Mouse (Mus musculus) heart, postnatal 0 days (tissue): Measurements from ENCODE around the gene Creg2. TPM values are rescaled to one million over a fixed set of nuclear protein-coding genes. Genes with fewer than 3 reads are reported as not detected.
"Not testable (repeated sequence)": the region's sequence is repeated elsewhere in the genome, so short reads cannot be mapped to it uniquely, and the experiment has no call there.

Experiments used
- ATAC-seq: fragments of 200-750 bp; cut with Nextera tagmentation; 2 replicates; pipeline ENCODE4 v1.8.0; 2017; ENCODE audit warnings: low read depth, moderate number of reproducible peaks, moderate library complexity; ENCODE audit not compliant: insufficient read depth
- DNase-seq: peaks from one replicate; pipeline ENCODE4 v3.0.0-alpha.2; 2016; ENCODE audit warnings: low spot score
- H3K27ac ChIP-seq: fragments of 300-500 bp; sonication (generic); 2 replicates; pipeline ENCODE4 v1.5.1; 2014; ENCODE audit warnings: low read depth, mild to moderate bottlenecking
- H3K27me3 ChIP-seq: fragments of 300-500 bp; sonication (generic); 2 replicates; pipeline ENCODE4 v1.6.1; 2014; ENCODE audit warnings: low read length, mixed read lengths; ENCODE audit not compliant: control insufficient read depth, insufficient read depth
- H3K36me3 ChIP-seq: fragments of 300-500 bp; sonication (generic); replicated peaks from 2 replicates; pipeline ENCODE4 v1.6.1; 2014; ENCODE audit warnings: low read length, mixed read lengths; ENCODE audit not compliant: control insufficient read depth, insufficient read depth
- H3K4me1 ChIP-seq: fragments of 300-500 bp; sonication (generic); 2 replicates; pipeline ENCODE4 v1.6.1; 2014; ENCODE audit warnings: antibody characterized with exemption; ENCODE audit not compliant: control insufficient read depth, insufficient read depth
- H3K4me2 ChIP-seq: fragments of 300-500 bp; sonication (generic); 2 replicates; pipeline ENCODE4 v1.6.1; 2014; ENCODE audit warnings: low read depth, mild to moderate bottlenecking, low read length, moderate library complexity
- H3K4me3 ChIP-seq: fragments of 300-500 bp; sonication (generic); 2 replicates; pipeline ENCODE4 v1.5.1; 2014; ENCODE audit warnings: low read depth, low read length
- H3K9ac ChIP-seq: fragments of 300-500 bp; sonication (generic); replicated peaks from 2 replicates; pipeline ENCODE4 v1.6.1; 2014; ENCODE audit warnings: low read depth, low read length, mixed read lengths
- H3K9me3 ChIP-seq: fragments of 300-500 bp; sonication (generic); replicated peaks from 2 replicates; pipeline ENCODE4 v1.6.1; 2016; ENCODE audit warnings: low read length; ENCODE audit not compliant: control insufficient read depth
- CTCF ChIP-seq: IDR thresholded peaks from 2 replicates; pipeline ENCODE4 v1.5.1; 2016; ENCODE audit warnings: antibody characterized with exemption, control low read depth, low read depth
- EP300 ChIP-seq: IDR thresholded peaks from 2 replicates; pipeline ENCODE4 v1.6.1; 2016; ENCODE audit warnings: antibody characterized with exemption, low read depth
- WGBS: fragments of 180-500 bp; shearing (Covaris S2); extraction: QIAGEN DNeasy Blood & Tissue Kit; methylation state at CpG from one replicate; pipeline ENCODE4 v1.1.7; 2014; 5-methylcytosine and 5-hydroxymethylcytosine counted together
- polyA plus RNA-seq: library from polyadenylated mRNA; unstranded; fragments of >200 nt; fragmentation: Nextera tagmentation; extraction: Ambion mirVana; gene quantifications from 2 replicates; pipeline ENCODE4 v1.2.1, GENCODE M21; 2015
- total RNA-seq: library from RNA; depleted of rRNA; stranded (reverse); fragments of >200 nt; gene quantifications from 2 replicates; pipeline ENCODE4 v1.2.3, GENCODE M21; 2014; ENCODE audit warnings: low replicate concordance

Creg2 gene
- total and polyA plus RNA-seq, 2 experiments from 2014 or later = 0.03 TPM; not detected in 1

DNA sequence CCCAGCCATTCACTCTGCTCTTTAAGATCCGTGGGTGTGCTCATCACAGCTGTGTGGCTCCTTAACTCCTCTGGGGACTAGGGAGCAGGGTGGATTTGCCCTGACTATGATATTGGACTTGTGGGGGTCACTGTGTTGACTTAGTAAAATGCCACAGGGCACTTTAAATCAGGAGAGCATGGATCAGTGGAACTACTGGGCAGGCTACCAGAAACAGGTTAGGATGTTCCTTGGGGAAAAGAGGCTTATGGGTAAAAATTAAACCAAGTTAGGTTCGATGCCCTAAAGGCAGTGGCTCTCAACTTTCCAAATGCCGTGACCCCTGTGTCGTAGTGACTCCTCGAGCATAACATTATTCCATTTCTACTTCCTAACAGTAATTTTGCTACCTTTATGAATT is 38.8 kb downstream of the Creg2 start:
- DNase-seq (no peak), ATAC-seq (no peak)
- no peaks in the 10 kb centered on the region for H3K9me3 ChIP-seq
- H3K36me3 ChIP-seq = no peaks in the 10 kb centered on the region
- H3K9ac ChIP-seq = no peak overlapping the region
- no peak overlapping the region for H3K4me2 ChIP-seq
- peaks cover 12% of the 10 kb centered on the region; the same call in 1 of the 2 replicates for H3K4me1 ChIP-seq
- 81% methylated on average over 5 of the region's 5 CpGs for WGBS
- no peaks in the 10 kb centered on the region for H3K27me3 ChIP-seq
- no peak overlapping the region for H3K27ac ChIP-seq
- H3K4me3 ChIP-seq = no peak overlapping the region
- TF ChIP-seq CTCF (no peak), EP300 (no peak)

DNA sequence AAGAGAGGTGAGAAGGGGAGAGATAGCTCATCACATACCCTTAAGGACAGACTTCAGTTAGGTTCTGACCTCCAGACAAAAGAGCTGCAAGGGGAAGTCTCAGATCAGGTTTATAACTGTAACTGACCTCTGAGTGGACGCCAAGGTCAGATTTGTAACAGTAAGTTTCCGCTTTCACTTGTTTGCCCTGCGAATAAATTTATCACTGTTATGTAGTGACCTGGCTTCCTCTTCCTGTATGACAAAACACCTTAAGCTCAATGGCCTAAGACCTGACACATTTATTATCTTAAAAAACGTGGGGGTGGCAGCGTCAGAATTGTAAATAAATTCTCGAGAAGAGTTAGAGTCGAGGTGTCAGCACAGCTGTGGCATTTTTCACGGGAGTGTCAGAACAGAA is 42.7 kb downstream of the Creg2 start:
- WGBS = 40% methylated on average over 8 of the region's 8 CpGs
- no peak for DNase-seq
- H3K4me2 ChIP-seq = no peak overlapping the region
- H3K9ac ChIP-seq = no peak overlapping the region; the same call in 1 of the 2 replicates
- TF ChIP-seq CTCF = no peak
- TF ChIP-seq EP300 = no peak
- peaks cover 20% of the 10 kb centered on the region; the same call in 1 of the 2 replicates for H3K4me1 ChIP-seq
- no peak overlapping the region for H3K27ac ChIP-seq
- no peaks in the 10 kb centered on the region for H3K27me3 ChIP-seq
- no peaks in the 10 kb centered on the region for H3K9me3 ChIP-seq
- ATAC-seq = no peak
- H3K36me3 ChIP-seq = no peaks in the 10 kb centered on the region
- no peak overlapping the region for H3K4me3 ChIP-seq

DNA sequence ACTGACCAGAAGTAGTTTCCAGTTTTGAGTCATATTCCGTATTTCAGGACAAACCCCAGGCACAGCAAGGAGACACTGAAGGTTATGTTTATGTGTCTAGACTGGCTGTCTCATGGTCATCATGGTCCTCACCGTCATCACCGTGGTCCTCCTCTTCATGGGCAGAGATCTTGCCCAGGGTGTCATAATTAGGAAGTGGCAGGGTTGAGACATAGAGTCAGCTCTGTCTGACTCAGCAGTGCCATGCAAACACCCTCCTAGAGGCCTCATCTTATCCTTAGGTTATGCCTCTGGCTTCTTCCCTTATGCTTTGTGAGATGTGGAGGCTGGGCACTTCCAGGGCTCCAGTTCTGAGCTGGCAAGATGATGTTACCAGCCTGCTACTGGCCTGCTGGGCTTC is 48.8 kb downstream of the Creg2 start:
- Histone ChIP-seq H3K9me3 (no peaks in the 10 kb centered on the region), H3K4me1 (0 out of 2 replicates have a peak, but pooled peaks cover 8% of the 10 kb centered on the region), H3K9ac (no peak overlapping the region), H3K27ac (no peak overlapping the region), H3K27me3 (no peaks in the 10 kb centered on the region), H3K4me2 (no peak overlapping the region), H3K36me3 (no peaks in the 10 kb centered on the region), H3K4me3 (no peak overlapping the region)
- 92% methylated on average over 3 of the region's 3 CpGs for WGBS
- TF ChIP-seq CTCF (no peak), EP300 (no peak)
- DNase-seq (no peak), ATAC-seq (no peak)

DNA sequence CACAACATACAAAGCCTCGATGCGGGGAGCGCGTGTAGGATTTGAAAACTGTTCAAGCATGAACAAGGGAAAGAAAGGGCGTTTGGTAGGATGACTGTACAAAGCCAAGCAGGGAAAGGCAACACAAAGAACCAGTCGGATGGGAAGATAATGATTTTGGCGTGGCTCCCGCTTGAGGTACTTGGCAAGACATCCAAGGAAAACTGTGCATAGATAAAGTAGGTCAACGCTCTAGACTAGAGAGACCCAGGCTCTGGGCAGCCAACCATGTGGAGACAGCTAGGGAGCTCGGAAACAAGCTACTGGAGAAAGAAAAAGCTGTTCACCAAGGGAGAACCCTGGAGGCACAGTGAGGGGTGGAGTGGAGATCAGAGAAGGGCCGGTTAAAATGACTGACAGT is 52.5 kb downstream of the Creg2 start:
- DNase-seq = no peak
- TF ChIP-seq EP300 (no peak), CTCF (no peak)
- Histone ChIP-seq H3K4me2 (no peak overlapping the region), H3K27me3 (no peaks in the 10 kb centered on the region), H3K4me3 (no peak overlapping the region), H3K4me1 (no peaks in the 10 kb centered on the region), H3K9me3 (no peaks in the 10 kb centered on the region), H3K9ac (no peak overlapping the region), H3K27ac (no peak overlapping the region), H3K36me3 (no peaks in the 10 kb centered on the region)
- ATAC-seq = no peak
- 52% methylated on average over 11 of the region's 11 CpGs for WGBS

GRCm38 (mm10) chr1:39597135-39597534 is 54.1 kb downstream of the Creg2 start:
- 94% methylated on average over 9 of the region's 9 CpGs for WGBS
- not testable (repeated sequence) for H3K9me3 ChIP-seq, H3K4me1 ChIP-seq, H3K4me2 ChIP-seq, H3K27me3 ChIP-seq, H3K9ac ChIP-seq, ATAC-seq, H3K27ac ChIP-seq, DNase-seq, H3K4me3 ChIP-seq, H3K36me3 ChIP-seq

DNA sequence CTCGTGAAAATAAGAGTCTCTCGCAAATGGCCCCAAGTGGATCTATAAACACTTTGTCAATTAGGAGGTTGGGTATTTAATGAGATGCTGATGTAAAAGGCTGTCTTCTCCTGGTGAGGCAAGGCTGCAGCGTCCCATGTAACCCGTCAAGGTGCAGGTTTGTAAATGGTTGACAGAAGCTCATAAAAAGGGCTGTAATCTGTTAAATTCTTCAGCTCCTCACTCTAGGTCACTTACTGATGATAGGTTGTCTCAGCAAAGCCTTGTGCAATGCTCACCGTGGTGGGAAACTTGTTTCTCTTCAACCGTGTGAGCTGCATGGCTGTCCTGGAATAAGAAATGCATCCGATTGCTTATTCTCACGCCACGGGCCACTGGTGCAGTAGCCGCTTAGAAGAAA is 57.4 kb downstream of the Creg2 start:
- Histone ChIP-seq H3K27ac (no peak overlapping the region), H3K36me3 (no peaks in the 10 kb centered on the region), H3K4me2 (no peak overlapping the region), H3K27me3 (no peaks in the 10 kb centered on the region), H3K4me3 (no peak overlapping the region), H3K4me1 (no peaks in the 10 kb centered on the region), H3K9me3 (no peaks in the 10 kb centered on the region), H3K9ac (no peak overlapping the region)
- no peak for TF ChIP-seq CTCF
- DNase-seq (no peak), ATAC-seq (no peak)
- 77% methylated on average over 10 of the region's 10 CpGs for WGBS
